In the genomic region with DNA sequence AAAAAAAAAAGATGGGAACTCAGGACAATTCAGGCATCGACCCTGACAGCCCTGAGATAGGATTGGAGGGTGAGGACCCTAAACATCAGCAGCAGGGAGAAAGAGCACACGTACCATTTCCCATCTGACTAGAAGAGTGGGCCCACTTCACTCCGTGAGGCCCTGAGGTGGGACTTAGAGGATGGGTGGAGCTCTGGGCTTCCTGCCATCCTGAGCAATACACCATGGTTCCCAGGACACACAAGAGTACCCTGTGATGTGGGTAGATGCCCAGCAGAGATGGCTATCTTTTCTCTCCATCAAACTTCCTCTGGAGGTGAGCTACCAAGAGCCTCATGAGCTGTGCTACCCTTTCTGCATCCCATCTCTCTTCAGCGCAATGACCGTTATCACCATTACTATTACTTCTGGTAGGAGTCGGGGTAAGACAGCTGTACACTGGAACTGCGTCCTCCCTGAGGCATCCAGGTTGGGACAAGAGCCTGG, we compare ENCODE assay signal across 13 mouse cellular contexts. TPM values are rescaled to one million over a fixed set of nuclear protein-coding genes. Genes with fewer than 3 reads are reported as not detected.
DNase-seq lines count a peak whose midpoint lies in the region; ATAC-seq and TF ChIP-seq lines count a peak whose summit lies in the region.
"Had no signal": no experiment of that assay in that cellular context is flagged by ENCODE, and none has a peak within 500 bp of the region (broad histone marks: within the 10 kb centered on the region; RNA-seq: fewer than 3 reads in every experiment).

No protein-coding gene starts in this region.

- H3K9me3 ChIP-seq in heart, embryonic 16.5 days (replicated peaks; ENCODE audit: control insufficient read depth, low read length), result peaks cover 6% of the 10 kb centered on the region; the same call in 1 of the 2 replicates
- H3K9me3 ChIP-seq in embryonic facial prominence, embryonic 11.5 days (replicated peaks; ENCODE audit: control insufficient read depth, low read length), result no peaks in the 10 kb centered on the region
- H3K9me3 ChIP-seq in hindbrain, postnatal 0 days (ENCODE audit: low read length), result no peaks in the 10 kb centered on the region
- H3K9me3 ChIP-seq in neural tube, embryonic 11.5 days (ENCODE audit: control insufficient read depth, low read length), result no peaks in the 10 kb centered on the region

- peak overlapping the region; percentile 32 for H3K4me3 ChIP-seq in heart, embryonic 16.5 days (ENCODE audit: low read length)
- H3K4me3 ChIP-seq in embryonic facial prominence, embryonic 11.5 days (ENCODE audit: low read depth, low read length), result peak overlapping the region; percentile 33
- peak overlapping the region; percentile 56 for H3K4me3 ChIP-seq in hindbrain, postnatal 0 days (ENCODE audit: low read length)
- H3K4me3 ChIP-seq in neural tube, embryonic 11.5 days (ENCODE audit: low read depth, low read length), result peak overlapping the region; percentile 44
- H3K4me3 ChIP-seq: erythroblast, embryonic 14.5 days had no signal

- WGBS in heart, embryonic 16.5 days, result 29% methylated on average over 7 of the region's 7 CpGs
- 26% methylated on average over 7 of the region's 7 CpGs for WGBS in embryonic facial prominence, embryonic 11.5 days
- 19% methylated on average over 7 of the region's 7 CpGs for WGBS in hindbrain, postnatal 0 days
- WGBS in neural tube, embryonic 11.5 days, result 38% methylated on average over 7 of the region's 7 CpGs

- no peak for DNase-seq in heart, postnatal 14 days
- DNase-seq in embryonic facial prominence, embryonic 11.5 days (ENCODE audit: low spot score), result no peak
- DNase-seq in hindbrain, postnatal 0 days (ENCODE audit: low spot score), result no peak
- no peak for DNase-seq in neural tube, embryonic 11.5 days (ENCODE audit: low spot score)
- DNase-seq in B cell, adult 2 months, result no peak
- DNase-seq in ovary, postnatal 14 days (ENCODE audit: low spot score), result no peak
- no peak for DNase-seq in cerebellum, adult 11 months
- DNase-seq: kidney, adult 8-10 months had no signal

- TF ChIP-seq CTCF in hindbrain, postnatal 0 days (IDR thresholded peaks at IDR 0.05; ENCODE audit: low read depth), result no peak

- no peak overlapping the region for H3K27ac ChIP-seq in heart, embryonic 16.5 days (ENCODE audit: low read length)
- no peak overlapping the region for H3K27ac ChIP-seq in embryonic facial prominence, embryonic 11.5 days (replicated peaks; ENCODE audit: low read depth, low read length)
- no peak overlapping the region for H3K27ac ChIP-seq in hindbrain, postnatal 0 days
- H3K27ac ChIP-seq in neural tube, embryonic 11.5 days (ENCODE audit: low read depth, low read length), result no peak overlapping the region
- H3K27ac ChIP-seq: macrophage had no signal

- H3K4me1 ChIP-seq in heart, embryonic 16.5 days (ENCODE audit: control insufficient read depth, insufficient read depth, low read length), result no peaks in the 10 kb centered on the region
- no peaks in the 10 kb centered on the region for H3K4me1 ChIP-seq in embryonic facial prominence, embryonic 11.5 days (ENCODE audit: control insufficient read depth, insufficient read depth, low read length)
- H3K4me1 ChIP-seq in hindbrain, postnatal 0 days (ENCODE audit: insufficient read depth, low read length), result peaks cover 11% of the 10 kb centered on the region; the same call in 1 of the 2 replicates
- peaks cover 5% of the 10 kb centered on the region; the same call in 1 of the 2 replicates for H3K4me1 ChIP-seq in neural tube, embryonic 11.5 days (ENCODE audit: control insufficient read depth, insufficient read depth, low read length)

- no peaks in the 10 kb centered on the region for H3K36me3 ChIP-seq in heart, embryonic 16.5 days (ENCODE audit: control insufficient read depth, insufficient read depth)
- no peaks in the 10 kb centered on the region for H3K36me3 ChIP-seq in embryonic facial prominence, embryonic 11.5 days (replicated peaks; ENCODE audit: control insufficient read depth, insufficient read depth, low read depth, low read length)
- H3K36me3 ChIP-seq in hindbrain, postnatal 0 days (ENCODE audit: insufficient read depth, low read length), result no peaks in the 10 kb centered on the region
- H3K36me3 ChIP-seq in neural tube, embryonic 11.5 days (ENCODE audit: control insufficient read depth, insufficient read depth, low read length), result no peaks in the 10 kb centered on the region

- no peak for ATAC-seq in heart, embryonic 16.5 days (replicated peaks; ENCODE audit: extremely low read depth, insufficient read depth, low FRiP score)
- no peak for ATAC-seq in embryonic facial prominence, embryonic 11.5 days (replicated peaks; ENCODE audit: insufficient number of reproducible peaks, low FRiP score, low TSS enrichment, low read depth)
- peak; percentile 24 for ATAC-seq in hindbrain, postnatal 0 days
- ATAC-seq in neural tube, embryonic 11.5 days (ENCODE audit: insufficient read depth, low FRiP score, low TSS enrichment), result no peak

- intact Hi-C loops in heart, postnatal 14 days (cut with DNase I), result no loop called here

- H3K9ac ChIP-seq in heart, embryonic 16.5 days (ENCODE audit: low read length), result no peak overlapping the region
- no peak overlapping the region; the same call in 1 of the 2 replicates for H3K9ac ChIP-seq in embryonic facial prominence, embryonic 11.5 days (replicated peaks; ENCODE audit: low read length)
- H3K9ac ChIP-seq in hindbrain, postnatal 0 days (replicated peaks; ENCODE audit: low read length), result peak overlapping the region; percentile 67
- peak overlapping the region; percentile 62 for H3K9ac ChIP-seq in neural tube, embryonic 11.5 days (ENCODE audit: low read length)

- peak overlapping the region; percentile 48 for H3K4me2 ChIP-seq in heart, embryonic 16.5 days (ENCODE audit: low read depth, low read length)
- peak overlapping the region; percentile 70 for H3K4me2 ChIP-seq in embryonic facial prominence, embryonic 11.5 days (ENCODE audit: low read depth, low read length)
- peak overlapping the region; percentile 69 for H3K4me2 ChIP-seq in hindbrain, postnatal 0 days (ENCODE audit: low read depth, low read length)
- H3K4me2 ChIP-seq in neural tube, embryonic 11.5 days (ENCODE audit: low read depth), result peak overlapping the region; percentile 74

- peaks cover 46% of the 10 kb centered on the region for H3K27me3 ChIP-seq in heart, embryonic 16.5 days (ENCODE audit: control insufficient read depth, insufficient read depth, low read length)
- peaks cover 18% of the 10 kb centered on the region for H3K27me3 ChIP-seq in embryonic facial prominence, embryonic 11.5 days (ENCODE audit: control insufficient read depth, insufficient read depth, low read length)
- no peaks in the 10 kb centered on the region for H3K27me3 ChIP-seq in hindbrain, postnatal 0 days (ENCODE audit: insufficient read depth, low read length)
- H3K27me3 ChIP-seq in neural tube, embryonic 11.5 days (ENCODE audit: control insufficient read depth, insufficient read depth, low read length), result peaks cover 17% of the 10 kb centered on the region

RNA-seq across cellular contexts. Expression of a gene that starts 13.8 kb away (rescaled TPM):
- polyA plus RNA-seq in heart, embryonic 16.5 days (2015; fragmentation: Nextera tagmentation; extraction: Ambion mirVana), result 0.13 TPM in 1 of 2 replicates, not detected in the other
- total RNA-seq in heart, postnatal 14 days (2021), result 1 to 10 TPM in 1 of 2 experiments, under 1 TPM in 1; 0.78 to 1.3 TPM
- 0.10 and 0.28 TPM in 2 replicates for polyA plus RNA-seq in embryonic facial prominence, embryonic 11.5 days (2014; fragmentation: Nextera tagmentation; extraction: Ambion mirVana)
- total RNA-seq in hindbrain, postnatal 0 days (2014; rRNA removed), result 52.7 and 52.8 TPM in 2 replicates
- 21.9 and 23.2 TPM in 2 replicates for polyA plus RNA-seq in hindbrain, postnatal 0 days (2015; fragmentation: Nextera tagmentation; extraction: Ambion mirVana)
- polyA plus RNA-seq in neural tube, embryonic 11.5 days (2014; fragmentation: Nextera tagmentation; extraction: Ambion mirVana), result 0.45 and 2.2 TPM in 2 replicates
- polyA plus RNA-seq: erythroblast, embryonic 14.5 days; macrophage had no signal

RNA-seq across cellular contexts. Expression of a gene that starts 30.2 kb away (rescaled TPM):
- polyA plus RNA-seq in heart, embryonic 16.5 days (2015; fragmentation: Nextera tagmentation; extraction: Ambion mirVana), result not detected in 2 replicates
- not detected for total RNA-seq in heart, postnatal 14 days (2021)
- not detected in 2 replicates for polyA plus RNA-seq in embryonic facial prominence, embryonic 11.5 days (2014; fragmentation: Nextera tagmentation; extraction: Ambion mirVana)
- total RNA-seq in hindbrain, postnatal 0 days (2014; rRNA removed), result not detected in 2 replicates
- not detected in 2 replicates for polyA plus RNA-seq in hindbrain, postnatal 0 days (2015; fragmentation: Nextera tagmentation; extraction: Ambion mirVana)
- polyA plus RNA-seq in neural tube, embryonic 11.5 days (2014; fragmentation: Nextera tagmentation; extraction: Ambion mirVana), result not detected in 2 replicates
- total RNA-seq: adrenal gland, postnatal 36 days had no signal
- polyA plus RNA-seq: erythroblast, embryonic 14.5 days; macrophage; small intestine, adult 2 months had no signal

RNA-seq across cellular contexts. Expression of a gene that starts 54.3 kb away (rescaled TPM):
- not detected in 2 replicates for polyA plus RNA-seq in heart, embryonic 16.5 days (2015; fragmentation: Nextera tagmentation; extraction: Ambion mirVana)
- total RNA-seq in heart, postnatal 14 days (2021), result not detected
- polyA plus RNA-seq in embryonic facial prominence, embryonic 11.5 days (2014; fragmentation: Nextera tagmentation; extraction: Ambion mirVana), result not detected in 2 replicates
- not detected in 2 replicates for total RNA-seq in hindbrain, postnatal 0 days (2014; rRNA removed)
- not detected in 2 replicates for polyA plus RNA-seq in hindbrain, postnatal 0 days (2015; fragmentation: Nextera tagmentation; extraction: Ambion mirVana)
- polyA plus RNA-seq in neural tube, embryonic 11.5 days (2014; fragmentation: Nextera tagmentation; extraction: Ambion mirVana), result not detected in 2 replicates
- total RNA-seq: adrenal gland, postnatal 36 days had no signal
- polyA plus RNA-seq: erythroblast, embryonic 14.5 days; macrophage; small intestine, adult 2 months had no signal

Comparison
In these comparisons a context has a peak if more than half of its experiments do, and no peak if none do; other contexts are left out.
1. H3K9ac ChIP-seq: peak in hindbrain, postnatal 0 days (single experiment) and neural tube, embryonic 11.5 days (single experiment); none in heart, embryonic 16.5 days (single experiment) and embryonic facial prominence, embryonic 11.5 days (single experiment).
2. Peak in every context shown above with its lines, with median percentiles within 50 percentile points of each other: H3K4me2 ChIP-seq and H3K4me3 ChIP-seq.